Comparison of ENCODE assay signal across 10 mouse cellular contexts in the genomic region with DNA sequence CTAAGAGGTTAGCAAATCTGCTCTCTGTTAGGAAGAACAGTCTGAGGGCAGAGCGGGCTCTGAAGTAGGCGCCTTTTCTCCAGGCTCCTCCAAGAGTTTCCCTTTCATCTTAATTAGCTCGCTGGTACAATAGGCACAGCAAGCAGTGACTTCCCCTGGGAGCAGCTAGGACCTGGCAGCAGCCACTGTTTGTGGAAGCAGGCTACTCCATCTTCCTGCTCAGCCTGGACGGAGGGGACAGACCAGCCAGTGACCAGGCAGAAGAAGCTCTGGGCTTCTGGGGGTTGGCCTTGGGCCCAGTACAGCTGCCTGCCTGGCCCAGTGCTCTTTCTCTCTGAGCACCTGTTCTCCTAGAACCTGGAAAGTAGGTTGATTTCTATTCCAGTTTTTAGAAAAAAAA.
DNase-seq lines count a peak whose midpoint lies in the region; TF ChIP-seq lines count a peak whose summit lies in the region.
"Had no signal": no experiment of that assay in that cellular context is flagged by ENCODE, and none has a peak within 500 bp of the region (broad histone marks: within the 10 kb centered on the region; RNA-seq: fewer than 3 reads in every experiment).

No protein-coding gene starts in this region.

- H3K27me3 ChIP-seq in limb, embryonic 10.5 days (ENCODE audit: low read depth, poor library complexity, severe bottlenecking) = no peaks in the 10 kb centered on the region

- H3K9me3 ChIP-seq in limb, embryonic 10.5 days (replicated peaks) = no peaks in the 10 kb centered on the region

- peaks cover 3% of the 10 kb centered on the region for H3K4me1 ChIP-seq in lung, adult 2 months (ENCODE audit: control insufficient read depth, insufficient read depth, low read length)
- H3K4me1 ChIP-seq in limb, embryonic 10.5 days = peaks cover 32% of the 10 kb centered on the region

- TF ChIP-seq CTCF in lung, adult 2 months (IDR thresholded peaks at IDR 0.05; ENCODE audit: insufficient read depth, low read length) = no peak

- peak overlapping the region; percentile 63 for H3K27ac ChIP-seq in limb, embryonic 10.5 days

- TF ChIP-seq POLR2A in lung, adult 2 months (IDR thresholded peaks at IDR 0.05; ENCODE audit: borderline replicate concordance, extremely low read depth, low read depth, low read length) = no peak

- H3K36me3 ChIP-seq in limb, embryonic 10.5 days = no peaks in the 10 kb centered on the region

- peak; percentile 15 for DNase-seq in adrenal gland, postnatal 25 days
- DNase-seq in adrenal gland, adult (ENCODE audit: inconsistent age in 2 of 2, low spot score in 1 of 2) = no peak
- DNase-seq in lung, adult 18-20 months = peak; percentile 6 to 10
- DNase-seq in lung, adult 2 months = no peak
- DNase-seq in limb, embryonic 10.5 days (ENCODE audit: low spot score) = no peak
- peak; percentile 29 for DNase-seq in retina, postnatal 1 day
- no peak for DNase-seq in layer of hippocampus, postnatal 25 days (ENCODE audit: extremely low spot score in 1 of 2, low spot score in 1 of 2)
- no peak for DNase-seq in layer of hippocampus, postnatal 10 days (ENCODE audit: low spot score in 2 of 2)
- DNase-seq: thymus, postnatal 25 days had no signal

- H3K4me3 ChIP-seq in lung, adult 2 months (replicated peaks; ENCODE audit: extremely low read depth, low read depth, low read length) = no peak overlapping the region
- no peak overlapping the region for H3K4me3 ChIP-seq in limb, embryonic 10.5 days
- H3K4me3 ChIP-seq: erythroblast, embryonic 14.5 days had no signal

- 24% methylated on average over 4 of the region's 4 CpGs for WGBS in lung, adult 2 months
- 7% methylated on average over 4 of the region's 4 CpGs for WGBS in limb, embryonic 10.5 days

Comparison
In these comparisons a context has a peak if more than half of its experiments do, and no peak if none do; other contexts are left out.
1. DNase-seq: peak in adrenal gland, postnatal 25 days (single experiment), lung, adult 18-20 months (2 of 2) and retina, postnatal 1 day (single experiment); none in adrenal gland, adult (0 of 2), lung, adult 2 months (single experiment), limb, embryonic 10.5 days (single experiment), layer of hippocampus, postnatal 25 days (0 of 2) and layer of hippocampus, postnatal 10 days (0 of 2).